Mouse (Mus musculus) T-helper 17 cell (primary cell): Measurements from ENCODE around the gene Vmn2r73.
"Not testable (repeated sequence)": the region's sequence is repeated elsewhere in the genome, so short reads cannot be mapped to it uniquely, and the experiment has no call there.

Source experiments
- in situ Hi-C, 2 experiments: fragments of 300-600 bp; cut with MboI, MseI; formaldehyde crosslinking; loops; 1 replicate in 1 of 2; 2 replicates in 1 of 2; pipeline ENCODE4 v1.15.1; 2025; ENCODE audit warnings: high pct_unique_total_duplicates in 2 of 2

Vmn2r73 gene

DNA sequence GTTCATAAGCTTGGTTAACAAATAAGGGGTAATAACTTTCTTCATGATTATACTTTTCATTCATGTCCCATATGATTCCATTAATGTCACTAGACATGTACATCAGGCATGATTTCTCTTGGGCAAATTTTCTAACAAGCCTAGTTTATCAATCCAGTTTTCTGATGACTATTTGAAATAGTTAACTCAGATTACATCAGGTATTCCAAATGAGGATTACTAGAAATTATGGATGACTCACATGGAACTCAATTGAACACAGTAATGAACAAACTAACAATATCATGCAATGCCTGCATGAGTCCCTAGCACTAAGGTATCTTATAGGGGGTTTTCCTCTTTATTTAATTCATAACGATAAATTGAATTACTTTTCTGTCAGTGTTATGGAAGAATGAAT is at the start of gene Vmn2r73:
Gene Vmn2r73 (minus strand): TSS at position 101 of the 400 bp plus-strand sequence.
- in situ Hi-C loops: no loop called here

- in situ Hi-C loops: no loop called here
These were observed 35.7 kb downstream of the Vmn2r73 start for GRCm38 (mm10) chr7:85840090-85840948.

DNA sequence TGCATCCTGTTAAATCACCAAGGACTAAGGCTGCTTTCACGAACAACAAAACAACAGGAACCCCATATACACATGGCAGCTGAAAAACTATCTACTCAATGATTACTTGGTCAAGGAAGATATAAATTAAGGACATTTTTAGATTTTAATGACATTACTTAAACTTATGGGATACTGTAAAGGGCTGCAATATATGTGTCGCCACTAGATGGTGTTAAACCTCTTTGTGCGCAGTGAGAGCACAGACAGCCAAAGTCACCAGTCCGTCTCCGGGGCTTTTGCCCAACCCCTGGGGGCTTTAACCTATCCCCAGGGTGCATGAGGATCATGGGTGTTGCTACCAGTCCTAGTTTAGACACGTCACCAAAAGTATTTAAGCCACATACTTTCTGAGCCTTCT is 58.0 kb downstream of the Vmn2r73 start:
- in situ Hi-C loops: not testable (repeated sequence)
